Mouse (Mus musculus) embryonic facial prominence, embryonic 15.5 days (tissue): ENCODE measurements at regions not wholly inside any gene's neighbourhood (a gene's known extent, or its start where the extent isn't known, plus 50 kb on each side); places are given as distances from the start of the nearest gene placed in this dataset.

Source experiments
- ATAC-seq: fragments of 200-750 bp; cut with Nextera tagmentation; 2 replicates; pipeline ENCODE4 v1.8.0; 2017; ENCODE audit warnings: low read depth, moderate TSS enrichment; ENCODE audit not compliant: insufficient number of reproducible peaks, low FRiP score, low TSS enrichment
- H3K27ac ChIP-seq: fragments of 300-500 bp; sonication (generic); replicated peaks from 2 replicates; pipeline ENCODE4 v1.5.1; 2015; ENCODE audit warnings: mild to moderate bottlenecking, inconsistent platforms
- H3K27me3 ChIP-seq: fragments of 300-500 bp; sonication (generic); 2 replicates; pipeline ENCODE4 v1.6.1; 2015; ENCODE audit warnings: inconsistent platforms
- H3K36me3 ChIP-seq: fragments of 300-500 bp; sonication (generic); 2 replicates; pipeline ENCODE4 v1.6.1; 2015; ENCODE audit warnings: mild to moderate bottlenecking, inconsistent platforms
- H3K4me1 ChIP-seq: fragments of 300-500 bp; sonication (generic); 2 replicates; pipeline ENCODE4 v1.6.1; 2015; ENCODE audit warnings: inconsistent platforms
- H3K4me2 ChIP-seq: fragments of 300-500 bp; sonication (generic); replicated peaks from 2 replicates; pipeline ENCODE4 v1.6.1; 2015; ENCODE audit warnings: mild to moderate bottlenecking, inconsistent platforms
- H3K4me3 ChIP-seq: fragments of 300-500 bp; sonication (generic); replicated peaks from 2 replicates; pipeline ENCODE4 v1.5.1; 2015; ENCODE audit warnings: mild to moderate bottlenecking, inconsistent platforms
- H3K9ac ChIP-seq: fragments of 300-500 bp; sonication (generic); 2 replicates; pipeline ENCODE4 v1.6.1; 2015; ENCODE audit warnings: inconsistent platforms
- H3K9me3 ChIP-seq: fragments of 300-500 bp; sonication (generic); replicated peaks from 2 replicates; pipeline ENCODE4 v1.6.1; 2016; ENCODE audit warnings: inconsistent platforms
- WGBS: fragments of 180-500 bp; shearing (Covaris S2); methylation state at CpG from one replicate; pipeline ENCODE4 v1.1.7; 2015; 5-methylcytosine and 5-hydroxymethylcytosine counted together

DNA sequence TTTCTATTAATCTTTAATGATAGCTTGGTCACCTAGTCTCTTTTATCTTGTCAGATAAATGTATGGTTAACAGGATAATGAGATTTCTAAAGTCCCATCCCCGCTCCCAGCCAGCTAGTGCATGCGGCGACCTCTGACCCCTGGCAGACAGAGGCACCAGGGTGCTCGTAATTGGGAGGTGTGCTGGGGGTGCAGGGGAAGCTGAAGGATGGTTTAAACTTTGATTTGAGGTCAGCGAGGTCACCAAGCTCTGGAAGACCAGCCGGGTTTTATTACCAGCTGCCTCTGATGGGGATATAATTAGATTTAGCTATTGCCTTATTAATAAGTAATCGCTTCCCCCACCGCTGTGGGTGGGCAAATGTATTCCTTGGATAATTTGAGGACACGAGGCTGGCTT lies 276.5 kb downstream of the Uaca start:
- ATAC-seq = no peak
- H3K4me3 ChIP-seq = no peak overlapping the region
- H3K36me3 ChIP-seq = no peaks in the 10 kb centered on the region
- H3K27me3 ChIP-seq = peaks cover 9% of the 10 kb centered on the region; the same call in 1 of the 2 replicates
- no peak overlapping the region for H3K4me2 ChIP-seq
- H3K9ac ChIP-seq = no peak overlapping the region
- peaks cover 8% of the 10 kb centered on the region for H3K4me1 ChIP-seq
- 30% methylated on average over 9 of the region's 9 CpGs for WGBS
- H3K9me3 ChIP-seq = no peaks in the 10 kb centered on the region
- H3K27ac ChIP-seq = no peak overlapping the region

DNA sequence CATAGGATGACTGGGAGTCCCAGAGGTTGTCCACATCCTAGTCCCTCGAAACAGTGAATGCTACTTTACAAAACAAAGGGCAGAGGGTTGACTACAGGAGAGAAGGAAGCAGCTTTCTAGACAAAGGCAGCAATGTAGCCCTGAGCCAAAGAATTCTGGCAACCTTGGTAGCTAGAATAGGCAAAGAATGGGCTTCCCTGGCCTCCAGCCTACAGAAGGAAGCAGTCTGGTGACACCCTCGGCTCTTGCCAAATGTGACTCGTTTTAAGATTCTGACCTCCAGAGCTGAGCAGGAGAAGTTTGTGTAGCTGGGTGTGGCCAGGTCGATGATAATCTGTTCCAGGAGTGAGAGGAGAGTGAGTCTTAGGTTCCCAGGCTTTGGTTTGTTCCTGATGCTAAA lies 279.1 kb downstream of the Uaca start:
- H3K27me3 ChIP-seq = peaks cover 9% of the 10 kb centered on the region; the same call in 1 of the 2 replicates

DNA sequence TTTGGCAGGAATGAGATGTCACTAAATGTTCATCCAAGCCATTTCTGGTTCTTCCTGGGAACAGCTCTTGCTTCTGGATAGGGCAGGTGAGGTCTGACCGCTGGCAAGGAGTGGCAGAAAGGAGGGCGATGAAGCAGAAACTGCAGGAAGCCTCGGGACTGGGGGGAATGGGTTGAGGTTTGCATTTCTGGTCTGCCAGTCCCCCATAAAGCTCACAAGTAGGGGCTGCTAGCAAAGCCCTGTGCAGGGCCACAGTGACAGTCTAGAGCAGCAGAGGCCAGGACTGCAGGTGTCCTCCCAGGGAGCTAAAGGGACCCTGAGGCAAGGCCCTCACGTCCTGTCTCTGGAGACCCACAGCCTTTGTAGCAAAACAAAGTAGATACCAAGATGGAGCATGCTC lies 280.7 kb downstream of the Uaca start:
- no peaks in the 10 kb centered on the region for H3K36me3 ChIP-seq
- 68% methylated on average over 4 of the region's 4 CpGs for WGBS
- ATAC-seq = no peak
- no peaks in the 10 kb centered on the region for H3K4me1 ChIP-seq
- H3K27me3 ChIP-seq = 0 out of 2 replicates have a peak, but pooled peaks cover 4% of the 10 kb centered on the region
- H3K27ac ChIP-seq = no peak overlapping the region
- H3K4me2 ChIP-seq = no peak overlapping the region
- H3K4me3 ChIP-seq = no peak overlapping the region
- no peaks in the 10 kb centered on the region for H3K9me3 ChIP-seq
- H3K9ac ChIP-seq = no peak overlapping the region

More for the DNA sequence above, 279.1 kb downstream of the Uaca start:
- Histone ChIP-seq H3K36me3 (no peaks in the 10 kb centered on the region), H3K4me3 (no peak overlapping the region), H3K9me3 (no peaks in the 10 kb centered on the region), H3K4me2 (no peak overlapping the region), H3K27ac (no peak overlapping the region), H3K9ac (no peak overlapping the region), H3K4me1 (peaks cover 8% of the 10 kb centered on the region)
- 39% methylated on average over 4 of the region's 4 CpGs for WGBS
- ATAC-seq = no peak

DNA sequence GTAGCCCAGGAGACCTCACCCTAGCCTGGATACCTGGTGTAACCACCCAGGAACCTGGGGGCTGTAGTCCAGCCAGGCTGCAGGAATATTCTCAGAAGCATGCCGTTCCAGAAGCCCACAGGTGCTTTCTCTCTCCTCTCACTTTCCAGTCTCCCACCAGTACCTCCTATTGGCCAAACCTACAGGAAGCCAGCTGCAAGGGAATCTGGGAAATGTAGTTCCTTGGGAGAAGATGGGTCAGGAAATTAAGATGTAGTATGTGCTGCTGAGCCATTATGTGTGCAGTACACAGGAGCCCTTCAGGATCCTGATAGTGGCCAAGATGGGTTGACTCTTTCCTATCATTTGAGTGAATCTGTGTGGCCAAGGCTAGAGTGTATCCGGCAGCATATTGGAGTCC lies 282.8 kb downstream of the Uaca start:
- Histone ChIP-seq H3K4me2 (no peak overlapping the region), H3K4me1 (no peaks in the 10 kb centered on the region), H3K9ac (no peak overlapping the region), H3K27me3 (0 out of 2 replicates have a peak, but pooled peaks cover 4% of the 10 kb centered on the region), H3K36me3 (no peaks in the 10 kb centered on the region), H3K4me3 (no peak overlapping the region), H3K9me3 (no peaks in the 10 kb centered on the region), H3K27ac (no peak overlapping the region)
- 73% methylated on average over 2 of the region's 2 CpGs for WGBS
- no peak for ATAC-seq

DNA sequence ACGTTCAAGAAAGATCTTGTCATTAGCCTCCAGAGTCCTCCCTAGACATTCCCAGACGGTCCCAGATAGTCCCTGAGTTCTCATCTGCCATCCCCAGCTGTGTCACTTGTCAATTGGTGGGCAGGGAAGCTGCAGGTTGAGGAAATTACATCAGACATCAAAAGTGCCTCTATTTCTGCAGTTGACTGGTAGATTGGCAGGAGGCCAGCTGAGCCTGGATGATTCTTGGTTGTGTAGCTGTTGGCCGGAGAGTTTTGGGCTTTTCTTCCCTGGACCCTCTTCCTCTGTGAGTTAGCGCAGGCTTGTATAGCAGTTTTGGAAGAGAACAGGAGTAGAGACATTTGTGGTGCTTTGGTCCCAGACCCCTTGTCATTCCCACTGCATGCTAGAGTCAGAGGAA lies 283.5 kb downstream of the Uaca start:
- no peak overlapping the region for H3K9ac ChIP-seq
- H3K4me3 ChIP-seq = no peak overlapping the region
- 0 out of 2 replicates have a peak, but pooled peaks cover 4% of the 10 kb centered on the region for H3K27me3 ChIP-seq
- no peaks in the 10 kb centered on the region for H3K9me3 ChIP-seq
- no peak overlapping the region for H3K27ac ChIP-seq
- H3K4me1 ChIP-seq = no peaks in the 10 kb centered on the region
- ATAC-seq = no peak
- no peaks in the 10 kb centered on the region for H3K36me3 ChIP-seq
- no peak overlapping the region for H3K4me2 ChIP-seq
- 66% methylated on average over 4 of the region's 4 CpGs for WGBS

DNA sequence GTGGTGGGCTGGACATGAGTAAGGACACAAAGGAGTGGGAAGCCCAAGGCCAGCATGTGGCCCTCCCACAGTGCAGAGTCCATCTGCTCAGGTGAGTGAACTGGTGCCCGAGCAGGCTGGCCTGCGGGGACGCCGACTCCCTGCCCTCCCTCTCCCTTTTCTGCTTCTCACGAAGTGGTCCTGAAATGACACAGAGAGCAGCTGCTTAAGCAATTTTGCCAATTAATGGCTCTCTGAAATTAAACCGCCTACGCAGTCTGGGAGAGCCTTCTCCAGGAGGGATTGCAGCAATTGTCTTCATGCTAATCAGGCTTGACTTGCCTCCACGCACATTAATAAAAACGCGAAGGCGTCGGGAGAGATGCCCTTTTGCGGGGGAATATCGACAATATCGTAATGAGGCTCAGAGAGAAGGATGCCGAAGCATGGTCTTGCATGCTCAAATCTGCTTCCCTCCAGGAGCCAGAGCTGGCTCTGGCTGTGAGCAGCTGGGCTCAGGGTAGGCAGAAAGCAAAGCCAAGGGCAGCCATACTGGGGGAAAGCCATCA lies 287.2 kb downstream of the Uaca start:
- no peak for ATAC-seq
- Histone ChIP-seq H3K4me2 (no peak overlapping the region), H3K4me3 (no peak overlapping the region), H3K9ac (no peak overlapping the region), H3K27me3 (no peaks in the 10 kb centered on the region; the same call in 1 of the 2 replicates), H3K9me3 (no peaks in the 10 kb centered on the region), H3K27ac (no peak overlapping the region), H3K4me1 (no peaks in the 10 kb centered on the region; the same call in 1 of the 2 replicates), H3K36me3 (no peaks in the 10 kb centered on the region)
- 62% methylated on average over 16 of the region's 16 CpGs for WGBS

DNA sequence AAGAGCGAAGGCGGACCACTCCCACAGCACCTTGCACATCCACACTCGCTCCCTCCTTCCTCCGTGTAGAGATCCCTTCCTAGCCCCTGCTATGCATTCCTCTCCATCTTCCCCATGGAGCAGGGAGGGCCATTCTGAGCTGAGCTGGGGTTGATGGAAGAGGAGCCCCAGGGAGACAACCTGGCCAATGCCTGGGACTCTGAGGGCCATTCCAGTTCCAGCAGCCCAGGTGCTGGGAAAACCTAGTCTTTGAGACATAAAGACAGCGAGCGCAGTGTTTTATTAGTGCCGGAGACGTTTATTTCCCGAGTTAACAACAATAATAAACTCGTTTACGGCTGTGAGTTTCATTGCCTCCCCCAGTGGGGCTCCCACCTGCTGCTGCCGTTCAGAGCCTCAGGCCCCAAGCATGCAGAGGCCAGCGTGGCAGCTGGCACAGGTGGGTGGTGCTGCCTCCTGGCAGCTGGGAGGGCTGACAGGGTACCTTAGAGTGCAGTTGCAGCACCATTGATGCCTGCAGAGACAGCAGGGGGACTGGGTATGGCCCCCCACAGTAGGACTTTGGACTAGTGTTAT lies 287.4 kb upstream of the Tle3 start:
- H3K4me3 ChIP-seq = no peak overlapping the region
- no peaks in the 10 kb centered on the region; the same call in 1 of the 2 replicates for H3K27me3 ChIP-seq

DNA sequence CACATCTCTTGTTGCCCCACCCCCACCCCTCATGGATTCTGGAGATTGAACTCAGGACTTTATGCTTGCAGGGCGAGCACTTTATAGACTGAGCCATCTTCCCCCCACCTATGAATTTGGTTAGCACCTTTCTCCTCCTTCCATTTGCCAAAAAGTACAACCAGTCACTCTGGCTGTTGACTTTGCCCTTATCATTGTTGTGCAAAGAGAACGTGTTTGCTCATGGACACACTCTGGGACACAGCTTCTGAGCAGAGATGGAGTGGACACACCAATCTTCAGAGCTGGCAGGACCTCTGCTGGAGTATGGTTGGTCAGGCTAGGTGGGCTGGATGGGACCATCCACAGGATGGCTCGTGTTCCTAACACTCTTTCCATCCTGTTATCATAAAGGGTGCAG lies 285.1 kb upstream of the Tle3 start:
- H3K4me1 ChIP-seq = no peaks in the 10 kb centered on the region; the same call in 1 of the 2 replicates
- no peak for ATAC-seq
- H3K4me3 ChIP-seq = no peak overlapping the region
- no peaks in the 10 kb centered on the region for H3K36me3 ChIP-seq
- no peak overlapping the region for H3K4me2 ChIP-seq
- H3K9ac ChIP-seq = no peak overlapping the region
- H3K27ac ChIP-seq = no peak overlapping the region
- no peaks in the 10 kb centered on the region; the same call in 1 of the 2 replicates for H3K27me3 ChIP-seq
- WGBS = 87% methylated on average over 3 of the region's 3 CpGs
- H3K9me3 ChIP-seq = no peaks in the 10 kb centered on the region

More for the DNA sequence above, 287.4 kb upstream of the Tle3 start:
- Histone ChIP-seq H3K4me1 (no peaks in the 10 kb centered on the region; the same call in 1 of the 2 replicates), H3K9ac (no peak overlapping the region), H3K9me3 (no peaks in the 10 kb centered on the region), H3K36me3 (no peaks in the 10 kb centered on the region), H3K27ac (no peak overlapping the region), H3K4me2 (no peak overlapping the region)
- ATAC-seq = no peak
- WGBS = 58% methylated on average over 13 of the region's 13 CpGs

DNA sequence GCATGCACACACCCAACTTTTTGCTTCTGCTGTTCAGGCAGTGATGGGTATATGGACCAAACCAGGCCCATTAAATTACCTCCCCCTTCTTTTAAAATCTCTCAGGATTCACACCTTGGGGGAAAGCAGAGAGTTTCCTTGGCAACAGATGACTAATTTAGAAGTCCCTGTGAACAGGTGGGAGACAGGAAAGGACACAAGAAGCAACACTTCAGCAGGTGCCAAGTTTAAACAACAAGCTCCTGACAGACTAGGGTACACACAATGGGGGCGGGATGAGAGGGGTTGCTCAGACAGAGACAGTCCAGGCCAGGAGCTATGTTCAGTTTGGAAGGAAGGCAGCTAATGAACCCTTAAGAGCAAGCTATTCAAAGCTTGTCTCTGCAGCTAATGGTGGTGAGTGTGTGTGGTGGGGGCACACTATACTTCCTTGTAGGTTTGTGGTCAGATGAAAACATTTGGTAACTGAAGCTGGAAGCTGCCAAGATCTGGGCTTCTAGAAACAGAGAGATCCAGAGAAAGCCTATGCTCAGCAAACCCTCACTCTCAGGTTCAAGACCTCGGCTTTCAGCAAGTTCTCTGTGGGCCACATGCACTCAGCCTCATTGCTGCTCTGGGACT lies 283.0 kb upstream of the Tle3 start:
- H3K27me3 ChIP-seq = no peaks in the 10 kb centered on the region; the same call in 1 of the 2 replicates
- WGBS = 81% methylated on average over 2 of the region's 2 CpGs
- H3K4me2 ChIP-seq = no peak overlapping the region
- no peak for ATAC-seq
- H3K4me1 ChIP-seq = no peaks in the 10 kb centered on the region; the same call in 1 of the 2 replicates
- no peak overlapping the region for H3K4me3 ChIP-seq
- no peak overlapping the region for H3K27ac ChIP-seq
- no peaks in the 10 kb centered on the region for H3K36me3 ChIP-seq
- no peaks in the 10 kb centered on the region for H3K9me3 ChIP-seq
- H3K9ac ChIP-seq = no peak overlapping the region

DNA sequence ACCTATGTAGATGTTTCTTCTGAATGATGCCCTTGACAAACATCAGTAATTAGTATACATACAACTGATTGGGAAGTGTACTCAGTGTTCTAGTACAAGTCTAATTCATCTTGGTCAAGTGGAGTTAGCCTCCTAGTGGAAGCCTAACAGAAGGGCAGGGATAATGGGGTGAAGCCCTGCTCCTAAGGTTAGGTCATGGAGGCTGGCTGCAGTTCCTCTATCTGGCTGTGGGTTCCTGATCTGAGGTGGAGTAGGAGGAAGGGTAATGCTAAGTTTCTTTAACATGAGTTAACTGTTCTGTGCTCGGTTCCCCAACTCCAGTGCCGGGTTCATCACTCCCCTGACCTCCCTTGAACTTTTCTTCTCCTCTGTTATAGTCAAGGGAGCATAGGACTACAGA lies 281.1 kb upstream of the Tle3 start:
- no peak overlapping the region for H3K4me3 ChIP-seq
- H3K27ac ChIP-seq = no peak overlapping the region
- H3K36me3 ChIP-seq = no peaks in the 10 kb centered on the region
- 84% methylated on average over 2 of the region's 2 CpGs for WGBS
- no peak overlapping the region for H3K9ac ChIP-seq
- H3K27me3 ChIP-seq = no peaks in the 10 kb centered on the region; the same call in 1 of the 2 replicates
- no peak for ATAC-seq
- no peak overlapping the region for H3K4me2 ChIP-seq
- no peaks in the 10 kb centered on the region for H3K4me1 ChIP-seq
- H3K9me3 ChIP-seq = no peaks in the 10 kb centered on the region

DNA sequence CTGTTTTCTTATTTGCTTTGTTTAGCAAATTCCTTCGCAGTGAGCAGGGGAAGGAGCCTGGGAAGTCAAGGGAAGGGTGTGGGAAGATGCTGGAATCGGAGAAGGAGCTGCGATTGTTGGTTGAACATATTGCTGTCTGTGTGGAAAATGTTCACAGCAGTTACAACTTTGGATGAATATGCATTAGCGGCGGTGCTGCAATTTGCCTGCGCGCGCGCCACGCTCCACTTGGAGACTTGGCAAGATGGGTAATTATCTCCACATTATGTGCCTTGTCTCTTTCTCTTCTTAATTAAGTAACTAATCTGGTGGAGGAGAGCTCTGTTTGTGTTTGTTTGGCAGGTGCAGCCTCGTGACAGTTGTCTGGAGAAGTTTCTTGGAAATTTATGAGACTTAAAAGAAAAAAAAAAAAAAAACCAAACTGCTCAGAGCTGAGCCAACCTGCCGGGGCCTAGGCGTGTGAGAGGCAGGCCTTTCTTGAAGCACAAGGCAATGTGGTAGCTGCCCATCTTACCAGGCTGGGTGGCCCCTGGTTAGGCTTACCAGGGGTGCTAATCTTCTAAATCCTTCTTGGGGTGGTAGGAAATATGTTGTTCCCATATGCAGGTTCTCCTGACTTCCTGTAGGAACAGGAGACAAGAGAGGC lies 279.2 kb upstream of the Tle3 start:
- no peak overlapping the region for H3K27ac ChIP-seq
- no peaks in the 10 kb centered on the region for H3K36me3 ChIP-seq
- no peak overlapping the region for H3K9ac ChIP-seq
- no peak for ATAC-seq
- H3K4me2 ChIP-seq = no peak overlapping the region
- H3K27me3 ChIP-seq = no peaks in the 10 kb centered on the region
- H3K4me3 ChIP-seq = no peak overlapping the region
- H3K9me3 ChIP-seq = no peaks in the 10 kb centered on the region
- no peaks in the 10 kb centered on the region for H3K4me1 ChIP-seq
- WGBS = 79% methylated on average over 13 of the region's 13 CpGs
